Mouse (Mus musculus) G1E (cell line): ENCODE results near the gene Usf3.

Source experiments
- CTCF ChIP-seq: IDR thresholded peaks from 2 replicates; pipeline ENCODE4 v1.5.1; 2012; ENCODE audit warnings: low read depth, low read length, inconsistent platforms, mixed read lengths
- GATA1 ChIP-seq: IDR thresholded peaks from 2 replicates; pipeline ENCODE4 v1.6.1; 2012; ENCODE audit warnings: borderline replicate concordance, low read length, inconsistent platforms, mixed read lengths
- POLR2AphosphoS5 ChIP-seq: IDR thresholded peaks from 2 replicates; pipeline ENCODE4 v1.6.1; 2012; ENCODE audit warnings: low read depth, low read length, inconsistent platforms; ENCODE audit not compliant: insufficient replicate concordance
- TAL1 ChIP-seq: conservative IDR thresholded peaks from 2 replicates; pipeline ENCODE4 v1.6.1; 2012; ENCODE audit warnings: low read depth, low read length, inconsistent platforms, mixed read lengths

- no peak for TF ChIP-seq CTCF
- no peak for TF ChIP-seq TAL1
- TF ChIP-seq GATA1: no peak
- TF ChIP-seq POLR2AphosphoS5: no peak
These were observed 48.3 kb upstream of the Usf3 start for GRCm38 (mm10) chr16:44124713-44125112.
